Mouse (Mus musculus): Measurements from ENCODE around the gene Tcf7.

The Tcf7 gene

DNA sequence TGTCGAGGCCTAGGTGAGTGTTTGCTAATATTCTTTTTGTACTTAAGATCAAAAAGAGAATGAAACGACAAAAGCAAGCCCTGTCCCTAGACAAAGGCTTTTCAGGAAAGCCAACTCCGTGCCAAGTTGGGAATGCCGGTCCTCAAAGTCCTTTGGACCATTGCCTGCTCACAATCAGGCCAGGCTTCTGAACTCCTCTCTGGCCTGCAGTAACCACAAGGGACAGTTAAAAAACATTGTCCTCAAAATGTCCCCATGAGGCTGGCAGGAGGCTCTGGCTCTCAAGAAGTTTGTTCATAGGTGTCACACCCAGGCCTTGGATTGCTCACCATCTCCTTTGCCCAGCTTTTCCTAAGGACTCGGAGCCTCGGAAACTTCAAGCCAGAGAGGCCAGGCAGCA, 13.0 kb downstream of the Tcf7 start:
- in situ Hi-C loops (cut with MboI; ENCODE audit: unreplicated experiment in 2 of 2) = no loop called here

DNA sequence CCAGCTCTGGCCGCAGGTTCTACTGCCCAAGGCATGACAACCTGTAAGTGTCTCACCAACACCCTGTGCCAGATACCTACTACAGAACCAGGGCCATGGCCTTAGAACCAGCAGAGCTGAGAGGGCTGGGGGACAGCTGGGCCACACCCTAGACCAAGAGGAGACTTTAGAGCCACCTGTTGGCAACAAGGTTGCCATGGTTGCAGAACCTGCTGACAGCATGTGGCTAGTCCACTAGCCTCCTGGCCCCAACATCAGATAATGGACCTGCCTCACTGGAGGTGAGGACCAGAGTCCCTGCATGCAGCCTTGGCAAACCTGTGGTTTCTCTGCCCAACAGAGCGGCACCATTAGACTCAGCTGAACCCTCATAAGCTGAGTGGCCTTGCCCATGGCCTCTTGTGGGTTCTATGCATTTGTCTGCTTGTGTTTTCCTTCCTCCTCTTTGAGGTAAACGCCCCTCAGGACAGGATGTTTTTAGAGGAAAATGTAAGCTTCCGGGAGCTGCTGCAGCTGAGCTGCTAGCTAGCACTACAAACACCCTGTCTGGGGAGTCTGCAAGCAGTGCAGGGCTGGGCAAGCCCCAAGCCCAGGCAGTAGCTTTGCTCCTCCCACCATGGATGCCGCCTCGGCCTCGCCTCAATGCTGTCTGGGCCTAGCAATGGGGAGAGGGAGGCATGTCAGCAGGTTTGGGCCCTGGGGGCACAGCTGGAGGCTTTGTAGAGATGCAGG, 14.5 kb downstream of the Tcf7 start:
- in situ Hi-C loops (cut with MboI; ENCODE audit: unreplicated experiment in 2 of 2) = no loop called here

DNA sequence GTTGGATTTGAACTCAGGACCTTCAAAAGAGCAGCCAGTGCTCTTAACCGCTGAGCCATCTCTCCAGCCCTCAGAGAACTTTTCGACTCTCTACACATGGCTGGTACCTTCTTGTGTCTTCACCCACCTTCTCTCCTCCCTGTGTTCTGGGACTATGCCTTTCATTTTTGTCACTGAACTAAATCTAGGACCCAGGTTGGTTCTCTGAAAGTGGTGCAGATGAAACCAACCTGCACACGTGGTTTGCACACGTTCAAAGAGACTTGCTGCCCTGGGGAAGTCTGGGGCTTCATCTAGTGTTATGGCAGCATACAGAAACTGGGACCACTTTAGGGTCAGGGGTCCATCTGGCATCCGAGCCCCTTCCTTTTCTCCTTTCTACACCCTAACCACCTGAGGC, 15.5 kb downstream of the Tcf7 start:
- in situ Hi-C loops (cut with MboI; ENCODE audit: unreplicated experiment in 2 of 2) = no loop called here

DNA sequence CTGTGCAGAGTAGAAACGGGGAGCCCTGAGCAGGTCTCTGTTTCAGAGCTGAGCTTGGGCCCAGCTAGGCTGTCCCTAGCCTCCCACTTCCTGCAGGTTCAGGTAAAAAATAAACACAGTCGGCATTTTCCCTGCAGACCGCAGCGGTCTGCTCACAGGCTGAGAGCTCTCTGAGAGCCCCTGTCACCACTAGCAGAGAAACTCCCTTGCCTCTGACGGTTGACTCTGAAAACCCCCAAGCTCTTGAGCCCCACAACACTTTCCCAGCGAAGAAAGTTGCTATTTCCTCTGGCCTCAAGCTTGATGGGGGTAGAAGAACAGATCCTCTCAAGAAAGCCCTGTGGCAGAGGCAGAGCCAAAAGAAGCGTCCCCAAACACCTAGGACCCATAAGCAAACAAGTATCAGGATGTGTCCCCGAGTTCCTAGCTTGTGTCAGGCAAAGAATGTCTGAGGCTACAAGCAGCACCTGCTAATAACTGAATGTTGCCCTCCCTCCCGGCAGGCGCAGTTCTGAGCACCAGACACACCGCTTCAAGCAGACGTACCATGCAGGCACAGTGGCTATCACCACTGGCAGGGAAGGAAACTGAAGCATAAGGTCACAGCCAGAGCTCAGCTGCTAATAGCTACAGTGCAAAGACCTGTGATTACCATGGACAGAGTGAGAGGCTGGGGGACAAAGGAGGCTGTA, 17.1 kb downstream of the Tcf7 start:
- in situ Hi-C loops (cut with MboI; ENCODE audit: unreplicated experiment in 2 of 2) = no loop called here

DNA sequence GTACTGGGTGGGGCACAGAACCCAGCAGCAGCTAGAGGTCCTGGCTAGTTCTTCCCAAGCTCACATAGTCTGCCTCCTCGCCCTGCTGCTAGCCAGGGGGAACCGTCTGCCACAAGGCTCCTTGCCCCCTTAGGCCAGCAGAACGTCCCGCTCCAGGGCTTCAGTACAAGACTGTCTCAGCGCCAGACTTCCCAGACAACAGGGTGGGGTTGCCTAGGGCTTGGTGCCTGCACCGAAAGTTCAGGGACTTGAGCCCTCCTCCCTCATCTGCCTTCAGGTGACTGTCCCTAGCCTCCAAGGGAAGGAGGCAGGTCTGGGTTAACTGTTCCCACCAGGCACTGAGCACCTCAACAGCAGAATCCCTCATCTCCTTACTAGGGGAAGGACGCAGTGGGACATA, 17.9 kb downstream of the Tcf7 start:
- in situ Hi-C loops (cut with MboI; ENCODE audit: unreplicated experiment in 2 of 2) = loop anchor here (5.0 kb wide), 1 partner anchor 32 kb away; no protein-coding TSS in a partner anchor

DNA sequence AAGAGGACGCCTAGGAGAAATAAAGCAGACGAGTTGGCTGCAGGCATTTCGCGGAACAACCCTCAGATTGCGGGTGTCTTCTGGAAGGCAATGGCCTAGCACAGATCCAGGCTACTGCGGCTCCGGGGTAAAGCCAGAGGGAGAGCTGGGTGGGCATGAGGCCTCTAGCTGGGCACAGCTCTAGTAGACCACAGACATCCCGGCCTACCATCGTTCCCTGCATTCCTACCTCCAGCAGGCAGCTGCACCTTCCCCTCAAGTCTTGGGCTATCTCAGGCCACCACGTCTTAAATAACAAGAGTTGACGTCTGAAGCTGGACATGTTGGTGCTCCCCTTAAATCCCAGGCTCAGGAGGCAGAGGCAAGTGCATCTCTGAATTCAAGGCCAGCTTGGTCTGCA, 20.5 kb downstream of the Tcf7 start:
- in situ Hi-C loops (cut with MboI; ENCODE audit: unreplicated experiment in 2 of 2) = loop anchor here (5.0 kb wide), 1 partner anchor 35 kb away; no protein-coding TSS in a partner anchor

DNA sequence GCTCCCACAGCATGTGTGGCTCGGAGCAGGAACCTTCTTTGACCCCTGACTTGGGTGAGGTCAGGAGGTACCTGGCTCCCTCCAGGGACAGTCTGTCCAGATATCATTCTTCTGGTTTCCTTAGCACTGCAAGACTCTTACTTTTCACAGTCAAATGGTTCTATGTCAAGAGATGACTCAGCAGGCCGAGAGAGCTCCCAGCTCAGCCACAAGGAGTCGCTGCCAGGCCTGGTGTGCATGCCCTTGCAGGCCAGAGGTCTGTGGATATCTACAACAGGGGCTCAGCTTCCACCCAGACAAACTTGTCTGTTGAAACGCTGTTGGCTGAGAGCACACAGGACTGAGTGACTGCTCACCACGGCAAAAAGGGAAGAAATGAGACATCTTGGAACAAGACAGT, 20.9 kb downstream of the Tcf7 start:
- in situ Hi-C loops (cut with MboI; ENCODE audit: unreplicated experiment in 2 of 2) = loop anchor here (5.0 kb wide), 1 partner anchor 35 kb away; no protein-coding TSS in a partner anchor

DNA sequence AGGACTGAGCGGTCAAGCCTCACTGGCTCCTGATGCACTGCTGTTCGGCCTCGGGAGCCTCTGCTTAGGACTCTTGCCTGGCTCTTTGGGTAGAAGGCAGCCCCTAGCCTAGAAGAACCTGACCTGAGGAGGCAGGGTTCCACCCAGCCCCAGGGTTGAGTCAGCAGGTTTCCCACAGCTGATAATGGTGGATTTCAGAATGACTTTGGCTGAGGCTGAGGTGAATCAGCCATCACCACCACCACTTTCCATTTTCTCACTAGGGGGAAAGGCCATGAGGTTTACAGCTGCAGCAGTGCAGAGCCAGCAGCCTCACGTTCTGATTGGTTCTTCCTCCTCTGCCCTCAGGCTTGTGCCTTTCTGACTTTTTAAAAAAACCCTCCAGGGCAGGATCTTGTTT, 21.9 kb downstream of the Tcf7 start:
- in situ Hi-C loops (cut with MboI; ENCODE audit: unreplicated experiment in 2 of 2) = loop anchor here (5.0 kb wide), 1 partner anchor 36 kb away; no protein-coding TSS in a partner anchor

DNA sequence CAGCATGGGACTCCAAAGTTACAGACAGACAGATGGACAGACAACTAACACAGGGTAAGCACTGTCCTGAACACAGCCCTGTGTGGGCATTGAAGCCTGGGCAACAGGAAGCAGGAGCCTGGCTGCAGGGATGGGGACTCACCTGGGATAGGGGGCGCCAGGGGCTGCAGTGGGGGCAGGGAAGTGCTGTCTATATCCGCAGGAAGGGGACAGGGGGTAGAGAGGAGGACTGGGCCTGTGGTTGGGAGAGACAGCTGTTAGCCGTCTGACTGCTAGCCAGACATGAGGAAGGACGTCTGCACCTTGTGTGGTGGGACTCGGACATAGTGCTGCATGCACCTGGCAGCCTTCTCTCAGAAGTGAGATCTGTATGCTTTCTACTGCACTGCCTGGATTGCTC, 24.1 kb downstream of the Tcf7 start:
- in situ Hi-C loops (cut with MboI; ENCODE audit: unreplicated experiment in 2 of 2) = loop anchor here (5.0 kb wide), 1 partner anchor 84 kb away; no protein-coding TSS in a partner anchor

DNA sequence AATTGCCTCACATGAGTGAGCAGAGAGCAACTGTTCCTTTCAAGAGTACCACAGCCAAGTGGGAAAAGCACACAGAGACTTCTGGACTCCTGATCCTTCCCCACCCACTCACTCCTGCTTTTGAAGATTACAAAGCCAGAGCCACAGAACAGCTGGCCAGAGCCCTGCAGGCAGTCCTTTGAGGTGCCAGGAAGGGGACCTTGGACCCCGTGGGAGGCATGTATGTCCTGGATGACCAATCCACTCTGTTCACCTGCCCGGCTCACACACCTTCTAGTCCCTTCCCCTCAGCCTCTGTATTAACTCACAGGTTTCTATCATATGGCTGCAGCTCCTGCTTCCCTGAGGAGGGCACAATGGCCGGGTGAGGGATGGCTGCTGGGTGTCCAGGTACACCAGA, 25.4 kb downstream of the Tcf7 start:
- in situ Hi-C loops (cut with MboI; ENCODE audit: unreplicated experiment in 2 of 2) = loop anchor here (5.0 kb wide), 1 partner anchor 85 kb away; no protein-coding TSS in a partner anchor

DNA sequence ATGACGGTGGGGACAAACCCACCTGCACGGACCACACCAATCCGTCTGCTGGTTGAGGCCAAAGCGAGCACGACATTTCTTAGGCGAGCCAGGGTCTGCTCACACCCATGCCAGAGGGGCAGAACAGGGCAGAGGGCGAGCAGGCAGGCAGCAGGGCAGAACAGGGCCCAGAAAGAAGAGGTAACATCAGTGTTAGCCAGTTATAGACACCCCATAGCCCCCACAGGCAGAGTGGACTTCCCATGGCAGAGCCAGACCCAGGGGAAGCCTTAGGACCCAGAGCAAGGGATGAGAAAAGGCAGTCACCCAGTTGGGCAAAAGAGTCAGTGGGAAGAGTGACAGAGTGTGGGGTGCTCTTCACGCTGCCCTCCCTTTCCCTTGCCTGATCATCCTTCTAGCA, 27.7 kb downstream of the Tcf7 start:
- in situ Hi-C loops (cut with MboI; ENCODE audit: unreplicated experiment in 2 of 2) = loop anchor here (5.0 kb wide), 1 partner anchor 87 kb away; no protein-coding TSS in a partner anchor

DNA sequence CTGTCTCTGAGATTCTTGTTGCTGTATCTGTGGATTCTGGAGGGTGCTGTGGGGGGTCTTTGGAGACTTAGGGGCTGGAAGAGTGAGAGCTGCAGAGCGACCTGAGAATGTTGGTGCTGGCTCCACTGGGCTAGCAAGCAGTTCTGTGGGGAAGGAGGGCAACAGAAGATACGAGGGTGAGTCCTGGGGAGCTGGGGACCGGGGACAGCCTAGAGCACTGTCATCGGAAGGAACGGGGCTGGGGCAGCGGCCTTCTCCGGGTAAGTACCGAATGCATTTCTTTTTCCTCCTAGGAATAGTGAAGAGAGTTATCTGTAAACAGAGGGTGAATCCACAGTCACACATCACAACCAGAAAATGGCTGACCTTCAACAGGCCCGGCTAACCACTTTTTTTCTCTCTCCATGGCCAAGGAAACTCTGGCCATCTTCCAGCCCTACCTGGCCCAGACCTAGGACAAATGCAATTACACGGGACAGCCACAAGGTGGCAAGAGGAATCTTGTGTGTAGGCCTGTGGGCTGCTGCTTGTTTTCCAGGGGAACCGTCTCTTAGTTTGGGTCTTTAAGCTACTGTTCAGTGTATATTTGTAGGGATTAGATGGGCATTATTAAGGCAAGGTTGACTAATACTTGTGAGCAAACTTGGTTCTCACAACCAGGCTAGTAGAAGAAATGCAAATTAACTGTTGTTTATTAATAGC, 29.0 kb downstream of the Tcf7 start:
- in situ Hi-C loops (cut with MboI; ENCODE audit: unreplicated experiment in 2 of 2) = no loop called here

DNA sequence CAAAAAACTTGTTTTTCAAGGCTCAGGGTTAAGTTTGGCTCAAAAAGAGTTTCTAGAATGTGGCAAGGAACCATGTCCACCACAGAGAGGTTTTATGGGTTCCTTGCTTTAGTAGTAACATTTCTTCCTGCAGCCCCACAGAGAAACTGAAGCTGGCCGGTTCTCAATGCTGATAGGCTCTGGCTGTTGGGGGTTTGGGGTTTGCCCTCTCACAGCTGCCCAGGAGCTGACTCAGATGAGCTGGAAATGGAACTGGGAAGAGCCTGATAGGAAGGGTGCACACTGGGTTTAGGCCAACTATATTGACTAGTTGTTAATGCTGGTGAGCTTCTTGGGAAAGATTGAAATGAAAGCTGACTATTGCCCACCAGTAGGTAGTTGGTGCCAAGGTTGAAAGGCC, 30.1 kb downstream of the Tcf7 start:
- in situ Hi-C loops (cut with MboI; ENCODE audit: unreplicated experiment in 2 of 2) = no loop called here

DNA sequence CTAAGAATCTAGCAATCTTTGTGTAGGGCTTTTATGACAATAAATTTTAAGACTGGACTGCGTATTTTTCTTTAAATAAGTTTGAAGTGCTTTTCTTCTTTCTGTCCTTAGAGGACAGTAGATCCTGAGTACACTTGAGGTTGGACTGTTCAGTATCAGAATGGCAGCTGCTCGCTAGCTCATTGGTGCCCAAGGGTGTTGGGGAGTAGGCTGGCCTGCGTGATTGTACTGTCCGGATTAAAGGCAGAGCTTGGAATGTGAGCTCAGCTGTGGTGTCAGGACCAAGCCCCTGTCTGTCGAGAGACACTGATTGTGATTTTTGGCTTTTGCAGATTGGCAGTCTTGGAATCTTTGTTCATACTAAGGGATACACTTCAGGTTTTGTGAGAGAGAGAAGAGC, 31.0 kb downstream of the Tcf7 start:
- in situ Hi-C loops (cut with MboI; ENCODE audit: unreplicated experiment in 2 of 2) = no loop called here

DNA sequence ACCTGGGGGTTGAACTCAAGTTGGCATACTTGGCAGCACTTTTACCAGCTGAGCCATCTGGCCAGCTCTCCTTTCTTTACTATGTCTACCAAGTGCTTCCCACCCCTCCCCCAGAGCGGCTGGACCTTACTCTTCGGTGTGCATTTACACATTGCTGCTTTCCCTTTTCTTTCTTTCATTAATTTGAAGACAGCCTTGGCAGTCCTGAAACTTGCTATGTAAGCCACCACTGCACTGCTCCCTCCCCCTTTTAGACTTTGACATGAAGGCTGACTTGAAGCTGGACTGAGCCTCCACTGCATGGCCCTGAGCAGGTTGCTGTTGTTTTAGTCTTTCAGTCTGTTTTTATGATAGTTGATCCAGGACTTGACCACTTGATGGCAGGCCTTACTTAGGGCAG, 33.4 kb downstream of the Tcf7 start:
- in situ Hi-C loops (cut with MboI; ENCODE audit: unreplicated experiment in 2 of 2) = no loop called here

DNA sequence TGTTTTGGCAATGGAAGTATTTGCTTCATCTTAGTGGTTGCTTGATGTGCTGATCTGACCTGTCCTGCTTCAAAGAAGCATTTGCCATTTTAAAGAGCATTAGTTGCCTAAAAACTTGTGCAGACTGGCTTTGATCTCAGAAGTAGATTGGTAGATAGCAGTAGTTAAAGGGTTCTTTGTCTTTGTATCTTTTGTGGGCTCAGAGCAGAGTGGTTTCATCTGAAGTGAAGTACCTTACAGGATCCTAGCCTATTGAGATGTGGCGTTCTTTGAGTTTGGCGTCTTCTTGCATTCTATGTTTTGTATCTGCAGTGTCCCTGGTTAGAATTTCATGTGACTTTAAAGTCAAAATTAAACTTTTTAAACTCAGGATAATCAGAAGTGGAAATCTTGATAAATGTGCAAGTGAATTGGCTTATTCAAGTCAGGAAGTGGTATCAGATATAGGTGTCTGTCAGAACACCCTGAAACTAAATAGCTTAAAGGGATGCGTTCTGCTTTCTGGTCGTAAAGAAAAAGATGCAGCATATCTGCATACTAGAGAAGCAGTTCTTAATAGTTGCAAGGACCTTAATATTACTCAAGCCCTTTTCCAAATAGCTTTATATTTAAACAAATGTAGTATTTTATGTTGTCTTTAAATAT, 41.8 kb downstream of the Tcf7 start:
- in situ Hi-C loops (cut with MboI; ENCODE audit: unreplicated experiment in 2 of 2) = no loop called here

DNA sequence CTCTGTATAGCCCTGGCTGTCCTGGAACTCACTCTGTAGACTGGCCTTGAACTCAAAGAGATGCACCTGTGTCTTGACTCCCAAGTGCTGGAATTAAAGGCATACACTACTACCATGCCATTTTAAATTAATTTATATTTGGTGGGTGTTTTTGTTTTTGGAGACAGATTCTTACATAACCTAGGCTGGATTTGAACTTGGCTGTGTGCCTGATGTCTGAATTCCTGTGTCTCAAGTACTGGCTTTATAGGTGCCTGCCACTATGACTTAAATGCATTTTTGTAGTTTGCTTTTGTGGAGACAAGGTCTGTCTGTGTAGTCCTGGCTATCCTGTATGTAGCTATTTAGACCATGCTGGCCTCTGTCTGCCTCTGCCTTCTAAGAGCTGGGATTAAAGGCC, 48.3 kb downstream of the Tcf7 start:
- in situ Hi-C loops (cut with MboI; ENCODE audit: unreplicated experiment in 2 of 2) = no loop called here

DNA sequence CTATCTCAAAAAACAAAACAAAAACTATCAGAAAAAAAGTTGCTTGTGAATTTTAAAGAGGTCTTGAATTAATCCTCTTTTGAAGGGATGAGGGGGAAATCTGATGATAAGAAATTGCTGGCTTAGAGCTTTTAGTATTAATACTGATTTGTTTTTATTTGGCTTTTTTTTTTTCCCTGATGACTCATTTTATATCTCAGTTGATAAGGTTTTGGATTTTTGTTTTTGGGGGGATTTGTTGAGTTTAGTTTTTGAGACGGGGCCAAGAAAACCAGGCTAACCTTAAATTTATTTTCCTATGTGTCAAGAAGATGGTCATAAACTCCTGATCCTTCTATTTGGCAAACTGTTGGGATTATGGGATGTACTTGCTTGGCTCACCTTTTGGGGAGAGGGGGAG, 48.9 kb downstream of the Tcf7 start:
- in situ Hi-C loops (cut with MboI; ENCODE audit: unreplicated experiment in 2 of 2) = no loop called here

DNA sequence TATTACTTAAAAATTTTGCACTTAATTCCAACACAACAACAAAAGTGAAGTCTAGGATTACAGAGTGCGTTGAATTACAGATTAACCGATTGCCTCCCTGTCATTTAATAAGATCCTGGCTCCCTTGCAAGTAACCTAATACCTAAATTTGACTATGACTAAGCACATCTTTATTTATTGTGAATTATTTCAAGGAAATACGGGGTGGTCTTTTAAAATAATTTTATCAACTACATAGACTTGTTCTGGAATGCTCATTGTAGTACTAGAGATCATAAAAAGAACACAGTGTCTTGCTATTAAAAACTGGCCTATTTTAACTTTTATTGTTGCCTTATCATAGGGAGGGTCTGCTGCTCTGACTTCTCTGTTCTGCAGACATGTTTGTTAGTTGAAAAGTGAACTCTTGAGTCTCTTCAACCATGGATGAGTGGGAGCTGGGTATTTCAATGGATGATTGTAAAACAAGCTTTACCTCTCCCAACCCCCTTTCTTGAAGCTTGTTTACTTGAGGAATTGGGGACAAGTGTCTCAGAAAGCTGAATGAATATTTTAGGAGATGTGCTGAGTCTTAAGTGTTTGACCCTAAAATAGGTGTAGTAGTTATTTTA, 49.7 kb downstream of the Tcf7 start:
- in situ Hi-C loops (cut with MboI; ENCODE audit: unreplicated experiment in 2 of 2) = no loop called here
